Mouse (Mus musculus) Muller cell, postnatal 12 days (primary cell): ENCODE results near the gene Zfc3h1.

Experiments used
- DNase-seq: peaks from one replicate; pipeline ENCODE4 v3.0.0-alpha.2; 2015; ENCODE audit errors: inconsistent ontology term

The Zfc3h1 gene

GRCm38 (mm10) chr10:115476506-115476905, 91.7 kb downstream of the Zfc3h1 start:
- no peak for DNase-seq

- DNase-seq: peak; percentile 53
These were observed 93.8 kb downstream of the Zfc3h1 start for GRCm38 (mm10) chr10:115478441-115479141.
